Mouse (Mus musculus): ENCODE measurements at regions not wholly inside any gene's neighbourhood (a gene's known extent, or its start where the extent isn't known, plus 50 kb on each side); places are given as distances from the start of the nearest gene placed in this dataset.
"Not testable (repeated sequence)": the region's sequence is repeated elsewhere in the genome, so short reads cannot be mapped to it uniquely, and the experiment has no call there.

DNA sequence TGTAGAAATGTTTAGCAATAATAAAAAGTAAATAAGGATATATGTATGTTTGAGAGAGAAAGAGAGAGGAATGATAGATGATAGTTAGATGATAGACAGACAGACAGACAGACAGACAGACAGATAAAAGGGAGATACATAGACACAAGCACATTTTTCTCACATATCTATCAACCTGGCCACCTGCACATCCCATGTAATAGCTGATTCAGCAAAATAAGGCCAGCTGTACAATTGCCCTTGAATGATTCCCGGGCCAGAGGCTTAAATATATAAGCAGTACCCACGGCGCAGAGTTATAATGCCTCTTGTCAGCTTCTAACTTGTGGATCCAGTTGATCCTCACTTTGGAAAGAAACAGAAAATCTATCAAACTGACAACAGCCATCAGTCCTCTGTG lies 178.5 kb downstream of the Tmem114 start:
- no peak for DNase-seq

DNA sequence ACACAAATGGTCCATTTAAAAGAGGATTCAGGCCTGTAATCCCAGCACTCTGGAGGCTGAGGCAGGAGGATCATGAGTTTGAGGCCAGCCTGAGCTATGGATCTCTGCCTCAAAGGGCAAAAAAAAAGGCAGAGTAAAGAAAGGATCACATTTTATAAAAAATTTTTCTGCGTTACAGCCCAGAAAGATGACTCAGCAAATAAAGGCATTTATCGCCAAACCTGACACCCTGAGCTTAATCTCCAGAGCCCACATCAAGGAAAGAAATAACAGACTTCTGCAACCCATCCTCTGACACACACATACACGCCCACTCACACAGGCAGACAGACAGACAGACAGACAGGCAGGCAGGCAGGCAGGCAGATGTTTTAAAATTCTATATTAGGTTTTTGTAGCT lies 179.3 kb downstream of the Tmem114 start:
- no peak for DNase-seq

DNA sequence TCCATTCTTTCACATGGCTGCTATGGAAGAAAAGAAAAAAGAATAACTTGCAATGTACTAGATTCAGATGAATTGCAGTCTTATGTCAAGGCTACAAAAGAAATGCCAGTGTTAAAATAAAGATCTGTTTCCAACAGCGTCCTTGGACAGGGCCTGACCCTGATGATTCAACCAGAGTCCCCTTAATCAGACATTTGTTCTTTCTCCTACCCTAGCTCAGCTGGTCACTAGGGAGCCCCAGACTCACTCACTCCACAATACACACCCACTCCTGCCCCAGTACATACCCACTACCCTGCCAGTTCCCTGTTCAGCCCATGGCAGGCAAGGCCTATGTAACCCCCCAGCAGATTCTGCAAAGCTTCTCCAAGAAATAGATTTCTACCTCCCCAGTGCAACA lies 190.6 kb downstream of the Tmem114 start:
- DNase-seq = no peak

DNA sequence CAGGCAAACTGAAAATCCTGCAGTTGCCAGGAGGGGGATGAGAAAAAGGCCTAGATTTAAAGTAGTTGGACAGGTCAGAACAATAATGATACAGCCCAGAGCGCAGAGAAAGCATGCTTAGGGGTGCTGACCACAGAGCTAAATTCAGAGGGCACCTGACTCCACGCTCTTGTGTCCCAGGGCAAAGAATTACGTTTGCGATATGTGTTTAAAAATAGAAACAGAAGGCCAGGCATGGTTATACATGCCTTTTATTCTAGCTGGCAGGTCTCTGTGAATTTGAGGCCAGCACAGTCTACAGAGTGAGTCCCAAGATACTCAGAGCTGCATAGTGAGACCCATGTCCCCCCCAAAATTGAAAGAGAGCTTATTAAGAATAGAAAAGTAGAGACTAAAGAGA lies 192.9 kb downstream of the Tmem114 start:
- DNase-seq = no peak

DNA sequence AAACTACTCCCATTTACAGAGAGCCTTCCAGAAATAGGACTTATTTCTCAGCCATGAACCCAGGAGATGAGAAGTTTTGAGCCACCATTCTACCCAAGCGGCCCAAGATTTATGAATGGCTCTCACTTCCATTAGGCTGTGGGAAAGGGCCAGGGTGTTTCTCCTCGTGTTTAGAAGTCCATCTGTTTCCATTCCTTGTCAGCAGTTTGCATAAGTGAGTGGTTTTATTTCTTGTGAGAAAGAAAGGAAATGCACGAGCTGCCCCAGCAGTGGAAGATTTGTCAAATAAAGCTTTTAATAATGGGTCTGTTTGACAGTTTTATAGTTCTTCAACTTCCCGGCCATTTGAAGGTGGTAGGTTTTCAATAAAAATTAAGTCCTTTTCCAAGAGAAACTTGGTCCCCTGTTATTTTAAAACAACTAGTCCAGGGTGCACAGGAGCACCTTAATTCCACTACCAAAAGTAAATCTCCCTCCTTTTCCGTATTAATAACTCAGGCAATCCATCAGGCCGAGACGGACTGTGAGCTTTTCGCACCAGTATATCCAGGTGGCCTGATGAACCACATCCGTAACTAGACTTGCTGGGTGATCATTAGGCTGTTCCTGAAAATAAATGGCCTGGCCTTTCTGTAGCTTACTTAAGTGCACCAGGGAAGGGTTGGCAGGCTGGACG lies 201.2 kb downstream of the Tmem114 start:
- peak; percentile 16 to 41 for DNase-seq

DNA sequence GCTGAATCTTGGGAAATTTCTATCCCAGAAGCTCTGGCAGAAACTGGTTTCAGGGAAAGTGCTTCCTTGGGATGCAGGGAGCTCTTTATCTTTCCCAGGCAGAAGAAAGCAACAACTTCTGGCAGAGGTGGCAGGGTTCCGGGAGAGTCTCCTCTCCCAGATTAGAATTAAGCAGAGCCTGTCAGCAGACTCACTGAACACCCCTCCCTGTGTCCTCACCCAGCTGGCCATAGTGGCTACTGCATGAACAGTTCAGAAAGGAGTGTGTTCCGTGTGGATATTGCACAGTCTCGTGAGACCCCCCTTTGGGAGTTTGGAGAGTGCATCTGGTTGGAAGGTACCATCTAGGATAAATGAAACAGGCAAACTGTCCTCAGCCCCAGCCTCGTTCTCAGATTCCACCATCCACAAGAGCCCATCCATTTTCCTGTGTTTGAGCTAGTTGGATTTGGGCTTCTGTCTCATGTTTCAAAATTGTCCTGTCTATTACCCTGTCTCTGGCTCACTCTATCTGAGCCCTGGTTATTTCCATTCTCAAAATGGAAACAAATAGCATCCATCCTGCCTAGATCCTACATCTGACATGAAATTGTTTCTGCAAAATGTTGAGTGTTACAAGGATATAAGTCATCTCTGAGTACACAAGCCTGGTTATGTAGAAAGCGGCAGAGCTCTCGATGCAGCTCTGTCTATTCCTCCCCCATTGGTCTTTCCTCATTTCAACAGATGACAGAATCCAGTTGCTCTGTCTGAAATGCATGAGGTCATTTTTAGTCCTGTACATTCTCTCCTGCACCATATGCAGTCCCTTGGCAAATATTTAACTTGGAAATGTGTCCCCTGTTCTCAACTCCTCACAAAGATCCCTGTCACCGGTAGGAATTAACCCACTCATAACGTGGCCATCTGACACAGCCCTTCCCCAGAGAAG lies 216.4 kb downstream of the Tmem114 start:
- no peak for DNase-seq

DNA sequence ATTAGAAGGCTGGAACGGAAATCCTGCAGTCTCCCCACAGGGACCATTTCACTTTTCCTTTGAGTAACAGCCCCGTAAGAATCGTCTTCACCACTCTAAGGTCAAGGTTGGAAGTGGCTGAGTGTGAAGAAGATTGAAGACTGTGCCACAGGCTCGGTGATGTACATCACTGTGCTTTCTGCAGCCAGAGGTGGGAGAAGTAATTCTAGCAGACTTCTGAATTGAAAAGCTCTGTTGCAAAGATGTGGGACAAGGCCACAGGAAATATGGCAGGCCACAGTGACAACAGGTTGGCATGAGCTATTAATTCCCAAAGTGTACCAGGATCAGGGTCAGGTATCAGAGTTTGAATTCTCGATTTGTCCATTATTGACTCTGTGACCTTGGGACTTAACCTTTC lies 219.9 kb downstream of the Tmem114 start:
- no peak for DNase-seq

DNA sequence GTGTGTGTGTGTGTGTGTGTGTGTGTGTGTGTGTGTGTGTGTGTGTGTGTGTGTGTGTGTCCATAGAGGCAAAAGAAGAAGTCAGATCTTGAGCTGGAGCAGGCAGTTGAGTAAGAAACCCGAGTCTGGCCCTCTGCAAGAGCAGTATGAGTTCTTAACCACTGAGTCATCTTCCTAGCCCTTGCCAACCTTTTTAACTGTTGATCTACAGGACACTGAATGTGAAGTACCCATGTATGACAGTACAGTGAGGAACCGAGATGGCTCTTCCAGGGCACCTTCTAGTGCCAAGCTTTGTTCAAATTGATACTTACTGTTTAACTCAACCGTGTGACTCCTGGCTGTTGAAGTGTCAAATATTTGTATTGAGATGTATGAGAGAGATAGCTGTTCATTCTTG lies 223.6 kb downstream of the Tmem114 start:
- DNase-seq = no peak

DNA sequence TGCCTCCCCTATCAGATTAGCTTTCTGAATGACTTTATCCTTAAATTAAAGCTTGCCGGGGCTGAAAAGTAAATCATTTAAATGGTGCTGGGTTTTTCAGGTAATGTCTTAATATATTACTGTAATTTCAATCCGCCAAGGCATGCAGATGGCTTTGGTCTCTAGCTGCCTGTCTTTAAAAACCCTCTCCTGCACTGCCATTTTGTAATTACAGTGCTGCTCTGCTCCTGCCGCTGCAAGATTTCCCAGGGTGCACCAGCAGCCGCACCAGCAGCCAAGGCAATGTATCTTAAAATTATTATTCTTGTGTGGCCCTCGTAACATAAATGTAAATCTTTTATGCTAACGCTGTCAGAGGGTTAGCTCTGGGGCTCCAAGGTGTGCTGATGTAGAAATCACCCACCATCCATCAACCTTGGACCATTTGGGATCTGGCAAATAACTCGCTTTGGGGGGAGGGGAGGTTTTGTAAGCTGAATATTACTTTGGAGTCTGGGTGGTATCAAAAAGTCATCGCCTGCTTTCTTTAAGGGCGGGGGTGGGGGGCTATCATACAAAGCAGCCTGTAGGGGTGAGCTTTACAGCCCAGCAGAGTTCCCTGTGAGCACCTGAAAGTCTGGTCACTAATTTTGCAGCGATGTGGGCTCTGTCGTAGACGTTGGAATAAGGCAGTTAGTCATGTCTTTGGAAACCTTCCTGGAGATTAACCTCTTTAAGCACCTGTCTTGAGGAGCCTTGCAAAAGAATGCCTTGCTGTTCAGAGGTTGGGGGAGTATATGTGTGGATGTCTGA lies 226.0 kb downstream of the Tmem114 start:
- DNase-seq = no peak

DNA sequence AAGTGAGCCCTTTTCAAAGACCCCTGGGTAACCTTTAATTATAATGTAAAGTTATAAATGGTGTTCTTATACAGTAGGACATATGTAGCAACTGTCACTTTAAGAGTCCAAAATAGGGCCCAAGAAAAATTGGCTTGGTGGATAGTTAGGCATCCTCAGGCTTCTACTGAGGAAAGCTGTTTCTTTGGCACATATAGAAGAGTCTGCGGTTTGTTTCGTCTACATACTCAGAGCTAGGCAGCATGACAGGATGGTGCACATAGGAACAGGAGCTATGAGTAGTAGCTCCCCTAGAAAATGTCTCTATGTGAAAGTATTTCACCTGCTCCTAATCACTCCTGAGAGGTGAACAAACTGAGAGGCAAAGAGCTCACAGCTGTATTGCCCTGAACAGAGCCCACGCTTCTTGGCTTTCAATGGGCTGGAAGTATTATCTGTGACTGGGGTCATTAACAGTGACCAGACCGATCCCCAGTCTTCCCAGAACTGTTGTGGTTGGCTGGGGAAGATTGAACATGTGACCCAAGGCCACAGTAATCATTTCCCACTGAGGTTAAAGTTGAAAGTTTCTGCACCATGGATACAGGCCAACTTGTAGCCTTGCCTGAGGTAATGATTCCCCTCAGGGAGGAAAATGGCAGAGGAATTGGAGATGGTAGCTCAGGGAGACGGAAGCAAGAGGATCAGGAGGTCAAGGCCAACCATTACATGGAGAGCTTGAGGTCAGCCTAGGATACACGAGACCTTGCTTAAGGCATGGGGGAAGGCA lies 235.3 kb downstream of the Tmem114 start:
- no peak for DNase-seq

DNA sequence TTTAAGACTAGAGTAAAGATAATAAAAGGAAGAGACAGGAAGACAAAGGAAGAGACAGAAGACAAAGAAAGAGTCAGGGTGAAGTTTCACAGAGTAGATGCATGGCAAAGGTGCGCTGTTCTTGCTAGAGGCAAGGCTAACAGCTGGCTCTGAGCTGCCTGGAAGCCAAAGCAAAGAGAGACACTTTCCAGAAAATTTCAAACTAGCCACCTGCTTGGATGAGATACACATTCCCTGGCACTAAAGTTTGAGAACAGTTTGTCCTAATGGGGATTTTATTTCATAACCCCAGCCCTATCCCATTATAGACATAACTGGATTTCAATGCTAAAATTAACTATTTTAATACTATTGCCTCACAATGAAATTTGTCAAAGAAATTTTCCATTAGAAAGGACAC lies 235.9 kb downstream of the Tmem114 start:
- no peak for DNase-seq

DNA sequence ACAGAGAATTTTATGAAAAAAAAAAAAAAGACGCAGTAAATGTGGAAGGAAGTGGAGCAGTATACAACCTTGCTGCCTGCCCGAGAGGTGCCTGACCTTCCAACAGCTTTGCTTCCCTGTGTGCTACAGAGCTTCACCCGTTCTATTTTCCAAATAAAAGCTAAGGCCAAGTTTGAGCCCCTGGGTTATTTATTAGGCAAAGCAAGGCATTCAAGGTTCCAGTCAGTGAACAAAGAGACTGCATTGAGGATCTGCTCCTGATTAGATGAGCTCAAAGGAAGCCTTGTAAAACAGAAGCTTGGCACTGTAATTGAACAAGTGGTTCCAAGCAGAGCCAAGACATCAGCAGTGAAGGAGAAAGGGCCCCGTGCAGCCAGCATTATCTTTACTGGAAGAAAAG lies 236.4 kb downstream of the Tmem114 start:
- no peak for DNase-seq

DNA sequence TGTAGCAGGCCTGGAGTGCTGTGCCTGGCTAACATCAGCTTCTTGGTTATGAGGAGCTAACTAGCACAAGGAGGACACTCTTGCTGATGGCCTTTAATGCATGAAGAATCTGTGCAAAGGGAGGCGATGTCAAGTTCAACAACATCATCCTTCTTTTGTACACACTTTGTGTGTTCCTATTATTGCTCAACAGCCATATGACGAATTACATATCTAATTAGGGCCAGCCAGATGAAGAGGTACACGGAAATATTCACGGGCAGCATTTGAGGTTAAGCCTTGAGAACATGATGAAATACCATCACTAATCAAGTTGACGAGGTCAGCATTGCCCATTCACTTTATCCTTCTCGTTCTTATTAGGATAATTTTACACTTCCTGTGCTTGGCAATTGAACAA lies 240.2 kb downstream of the Tmem114 start:
- no peak for DNase-seq

DNA sequence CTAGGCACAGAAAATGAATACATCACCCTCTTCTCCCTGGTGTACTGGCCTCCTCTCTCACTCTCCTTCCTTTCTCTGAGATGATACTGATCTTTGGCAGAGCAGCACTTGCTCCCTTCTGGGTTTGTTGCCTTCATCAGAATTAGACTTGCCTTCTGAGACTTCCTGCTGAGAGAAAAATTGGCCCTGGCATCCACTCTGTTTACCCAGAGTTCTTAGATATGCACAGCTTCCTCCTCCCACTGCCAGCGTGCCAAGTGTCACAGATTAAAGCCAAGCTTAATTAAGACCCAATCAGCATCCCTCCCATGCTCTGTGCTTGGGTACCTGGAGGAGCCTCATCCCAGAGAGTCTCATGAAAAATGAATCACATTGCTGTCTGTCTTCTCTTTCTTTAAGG lies 246.0 kb downstream of the Tmem114 start:
- no peak for DNase-seq

DNA sequence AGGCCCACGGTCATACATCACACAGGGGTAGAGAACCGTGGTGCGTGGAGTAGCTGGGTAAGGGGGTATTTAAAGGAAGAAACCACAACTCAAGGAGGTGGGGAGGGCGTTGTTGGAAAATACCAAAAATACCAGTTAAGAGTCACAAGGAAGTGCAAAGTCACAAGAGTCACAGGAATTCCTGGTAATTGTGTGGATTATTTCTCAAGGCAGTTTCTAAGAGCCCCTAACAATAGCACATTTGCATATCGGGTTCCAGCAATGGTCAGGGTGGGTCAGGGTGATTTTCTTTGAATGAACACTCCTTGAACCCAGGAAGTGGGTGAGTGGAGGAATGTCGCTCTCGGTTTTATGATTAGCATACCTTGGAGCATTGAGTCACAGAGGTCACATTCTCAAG lies 247.7 kb downstream of the Tmem114 start:
- DNase-seq = not testable (repeated sequence)

DNA sequence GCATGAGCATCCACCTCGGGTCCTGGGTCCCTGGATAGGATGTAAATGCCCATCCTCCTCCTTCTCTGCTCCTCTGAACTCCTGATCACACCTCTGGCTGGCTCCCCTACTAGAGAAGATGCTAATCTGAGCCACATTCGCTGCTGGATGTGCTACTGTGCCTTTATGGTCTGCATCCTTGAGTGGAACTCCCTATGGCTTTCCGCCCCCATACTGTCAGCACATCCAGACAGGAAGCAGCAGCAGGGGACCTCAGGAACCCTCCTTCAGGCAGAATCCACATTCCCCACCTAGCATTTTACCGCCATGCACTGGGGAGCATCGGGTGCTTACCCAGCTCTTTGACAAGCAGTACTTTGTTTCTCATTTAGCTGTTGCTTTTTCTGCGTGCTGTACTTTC lies 248.8 kb downstream of the Tmem114 start:
- no peak for DNase-seq
